Mouse (Mus musculus) Patski (cell line): ENCODE measurements around the gene Olfr983. TPM values are rescaled to one million over a fixed set of nuclear protein-coding genes. Genes with fewer than 3 reads are reported as not detected.

Source experiments
- ATAC-seq: fragments of 100-300 bp; one replicate; pipeline ENCODE4 v1.8.0; 2021
- CTCF ChIA-PET: fragments of 350-600 bp; sonication (Branson Sonifier 250); formaldehyde crosslinking; loops from one replicate; lab custom pipeline; 2022; ENCODE audit warnings: inconsistent platforms; lab: Charles Lee
- POLR2A ChIA-PET: fragments of 350-600 bp; sonication (Branson Sonifier 250); formaldehyde crosslinking; loops from one replicate; lab custom pipeline; 2022; ENCODE audit warnings: antibody characterized with exemption, inconsistent platforms; lab: Charles Lee
- DNase-seq: peaks from one replicate; pipeline ENCODE4 v3.0.0-alpha.2; 2011; ENCODE audit warnings: low read depth, low spot score
- H3K27me3 ChIP-seq: fragments of 371-371 bp; one replicate; pipeline ENCODE4 v1.5.1; 2021
- CTCF ChIP-seq: fragments of 100-300 bp; IDR thresholded peaks from one replicate; pipeline ENCODE4 v1.5.1; 2021
- in situ Hi-C: fragments of 300-500 bp; cut with MboI; formaldehyde crosslinking; loops from 3 replicates; pipeline ENCODE4 v1.11.1; 2018; ENCODE audit warnings: low pct_unique_long_range_greater_than_20kb, mixed read lengths
- polyA plus RNA-seq: library from polyadenylated mRNA; unstranded; gene quantifications from one replicate; pipeline ENCODE4 v1.2.3, GENCODE M21; 2021

Gene Olfr983
- polyA plus RNA-seq, 1 experiment from 2014 or later, result not detected

- no peaks in the 10 kb centered on the region for H3K27me3 ChIP-seq
- DNase-seq (no peak), ATAC-seq (no peak)
- CTCF ChIA-PET, result no interaction called here
- POLR2A ChIA-PET, result no interaction called here
- no peak for TF ChIP-seq CTCF
- in situ Hi-C loops, result no loop called here
Measured at GRCm38 (mm10) chr9:40050138-40050537, 43.3 kb downstream of the Olfr983 start.

Other genes with a start within 250 kb of the Olfr983 start
- gene Olfr972, start 227.2 kb downstream of the Olfr983 start, polyA plus RNA-seq, result not detected
- not detected for gene Olfr229, start 186.3 kb downstream of the Olfr983 start, polyA plus RNA-seq
- gene Olfr974, start 156.1 kb downstream of the Olfr983 start, polyA plus RNA-seq, result not detected
- not detected for gene Olfr975, start 141.5 kb downstream of the Olfr983 start, polyA plus RNA-seq
- not detected for gene Olfr976, start 132.5 kb downstream of the Olfr983 start, polyA plus RNA-seq
- not detected for gene Olfr978, start 101.5 kb downstream of the Olfr983 start, polyA plus RNA-seq
- 0.05 TPM for gene Olfr979, start 90.1 kb downstream of the Olfr983 start, polyA plus RNA-seq
- not detected for gene Olfr980, start 84.0 kb downstream of the Olfr983 start, polyA plus RNA-seq
- not detected for gene Olfr981, start 72.1 kb downstream of the Olfr983 start, polyA plus RNA-seq
- gene Olfr982, start 19.8 kb downstream of the Olfr983 start, polyA plus RNA-seq, result not detected
- not detected for gene Olfr984, start 20.6 kb upstream of the Olfr983 start, polyA plus RNA-seq
- not detected for gene Olfr985, start 36.6 kb upstream of the Olfr983 start, polyA plus RNA-seq
- gene Tmem225, start 54.5 kb upstream of the Olfr983 start, polyA plus RNA-seq, result not detected
- gene Olfr986, start 87.3 kb upstream of the Olfr983 start, polyA plus RNA-seq, result not detected
- gene Zfp202, start 98.7 kb upstream of the Olfr983 start, polyA plus RNA-seq, result 4.9 TPM
- gene Scn3b, start 175.6 kb upstream of the Olfr983 start, polyA plus RNA-seq, result 0.01 TPM